Mouse (Mus musculus) heart, embryonic 14.5 days (tissue): Measurements from ENCODE around the gene Pnliprp1. TPM values are rescaled to one million over a fixed set of nuclear protein-coding genes. Genes with fewer than 3 reads are reported as not detected.
A peak's percentile ranks its signal among the peaks of the same experiment; 100 is the strongest.

Experiments
- ATAC-seq: fragments of 200-750 bp; cut with Nextera tagmentation; 2 replicates; pipeline ENCODE4 v1.8.0; 2017; ENCODE audit warnings: low read depth, moderate TSS enrichment; ENCODE audit not compliant: insufficient number of reproducible peaks, insufficient read depth, low FRiP score
- H3K27ac ChIP-seq, 2 experiments: fragments of 200-500 bp in 1 of 2; fragments of 300-500 bp in 1 of 2; sonication (generic) in 1 of 2; replicated peaks in 1 of 2; 2 replicates each; pipeline ENCODE4 v1.5.1; 2012 to 2014; ENCODE audit warnings: low read depth in 2 of 2, low read length in 2 of 2, control low read depth in 1 of 2, mild to moderate bottlenecking in 1 of 2, mixed read lengths in 1 of 2; ENCODE audit not compliant: control insufficient read depth in 1 of 2, insufficient read depth in 1 of 2
- H3K27me3 ChIP-seq: fragments of 300-500 bp; sonication (generic); 2 replicates; pipeline ENCODE4 v1.6.1; 2014; ENCODE audit warnings: mild to moderate bottlenecking, low read length, control low read depth; ENCODE audit not compliant: control insufficient read depth, insufficient read depth
- H3K36me3 ChIP-seq: fragments of 300-500 bp; sonication (generic); 2 replicates; pipeline ENCODE4 v1.6.1; 2014; ENCODE audit warnings: mild to moderate bottlenecking, control low read depth, low read length, mixed read lengths; ENCODE audit not compliant: control insufficient read depth, insufficient read depth
- H3K4me1 ChIP-seq, 2 experiments: fragments of 200-500 bp in 1 of 2; fragments of 300-500 bp in 1 of 2; sonication (generic) in 1 of 2; 2 replicates each; pipeline ENCODE4 v1.6.1; 2012 to 2014; ENCODE audit warnings: low read length in 2 of 2, control low read depth in 1 of 2, mixed read lengths in 1 of 2; ENCODE audit not compliant: control insufficient read depth in 2 of 2, insufficient read depth in 2 of 2
- H3K4me2 ChIP-seq: fragments of 300-500 bp; sonication (generic); 2 replicates; pipeline ENCODE4 v1.6.1; 2014; ENCODE audit warnings: mild to moderate bottlenecking, low read length
- H3K4me3 ChIP-seq, 2 experiments: fragments of 200-500 bp in 1 of 2; fragments of 300-500 bp in 1 of 2; sonication (generic) in 1 of 2; 2 replicates each; pipeline ENCODE4 v1.5.1; 2012 to 2014; ENCODE audit warnings: low read length in 2 of 2, mild to moderate bottlenecking in 2 of 2, control low read depth in 1 of 2, low read depth in 1 of 2, moderate library complexity in 1 of 2; ENCODE audit not compliant: control insufficient read depth in 1 of 2, insufficient read depth in 1 of 2
- H3K9ac ChIP-seq: fragments of 300-500 bp; sonication (generic); 2 replicates; pipeline ENCODE4 v1.6.1; 2014; ENCODE audit warnings: mild to moderate bottlenecking, low read length
- H3K9me3 ChIP-seq: fragments of 300-500 bp; sonication (generic); 2 replicates; pipeline ENCODE4 v1.6.1; 2016; ENCODE audit warnings: low read length, control low read depth; ENCODE audit not compliant: control insufficient read depth
- WGBS: fragments of 180-500 bp; shearing (Covaris S2); extraction: QIAGEN DNeasy Blood & Tissue Kit; methylation state at CpG from one replicate; pipeline ENCODE4 v1.1.7; 2014; 5-methylcytosine and 5-hydroxymethylcytosine counted together
- polyA plus RNA-seq: library from polyadenylated mRNA; unstranded; fragments of >200 nt; fragmentation: Nextera tagmentation; extraction: Ambion mirVana; gene quantifications from 2 replicates; pipeline ENCODE4 v1.2.1, GENCODE M21; 2014

Gene Pnliprp1
- polyA plus RNA-seq, 1 experiment from 2014 or later, result 1.2 TPM

- H3K36me3 ChIP-seq, result no peaks in the 10 kb centered on the region
- no peak overlapping the region for H3K4me2 ChIP-seq
- 74% methylated on average over 2 of the region's 2 CpGs for WGBS
- H3K27me3 ChIP-seq, result no peaks in the 10 kb centered on the region
- no peak overlapping the region for H3K4me3 ChIP-seq
- H3K9me3 ChIP-seq, result no peaks in the 10 kb centered on the region
- H3K9ac ChIP-seq, result no peak overlapping the region
- no peaks in the 10 kb centered on the region for H3K4me1 ChIP-seq
- no peak overlapping the region for H3K27ac ChIP-seq
- no peak for ATAC-seq
These were observed 22.1 kb downstream of the Pnliprp1 start for GRCm38 (mm10) chr19:58750822-58751221.

GRCm38 (mm10) chr19:58751504-58751903 lies 22.8 kb downstream of the Pnliprp1 start:
- Histone ChIP-seq H3K36me3 (no peaks in the 10 kb centered on the region), H3K27me3 (no peaks in the 10 kb centered on the region), H3K4me2 (no peak overlapping the region), H3K4me1 (no peaks in the 10 kb centered on the region), H3K4me3 (no peak overlapping the region), H3K9me3 (no peaks in the 10 kb centered on the region), H3K27ac (no peak overlapping the region), H3K9ac (no peak overlapping the region)
- ATAC-seq, result no peak
- WGBS, result 54% methylated on average over 2 of the region's 2 CpGs

- Histone ChIP-seq H3K9me3 (no peaks in the 10 kb centered on the region), H3K4me3 (no peak overlapping the region), H3K4me1 (peaks cover 0 to 3% of the 10 kb centered on the region in 2 experiments; a peak in 1 of 4 replicates), H3K27ac (no peak overlapping the region), H3K9ac (no peak overlapping the region), H3K36me3 (no peaks in the 10 kb centered on the region), H3K27me3 (no peaks in the 10 kb centered on the region), H3K4me2 (no peak overlapping the region)
- whole genome bisulfite sequencing, result 88% methylated on average over 4 of the region's 4 CpGs
- ATAC-seq, result no peak
These were observed 30.2 kb downstream of the Pnliprp1 start for GRCm38 (mm10) chr19:58758871-58759270.

- Histone ChIP-seq H3K9ac (no peak within 1 kb of the TSS), H3K4me2 (no peak within 1 kb of the TSS), H3K36me3 (no peaks in the 10 kb centered on the region), H3K4me1 (peaks cover 0 to 3% of the 10 kb centered on the region in 2 experiments; a peak in 1 of 4 replicates), H3K4me3 (no peak within 1 kb of the TSS), H3K9me3 (no peaks in the 10 kb centered on the region), H3K27ac (no peak within 1 kb of the TSS), H3K27me3 (no peaks in the 10 kb centered on the region)
- WGBS, result 61% methylated on average over 9 of the region's 9 CpGs
- ATAC-seq, result no peak
These were observed 30.7 kb downstream of the Pnliprp1 start, which contains the start of gene Pnliprp2 for GRCm38 (mm10) chr19:58759423-58759822. Gene Pnliprp2, plus strand, starts transcription at chr19:58759719.

- peaks cover 0 to 3% of the 10 kb centered on the region in 2 experiments; a peak in 1 of 4 replicates for H3K4me1 ChIP-seq
- no peak overlapping the region for H3K4me2 ChIP-seq
- H3K36me3 ChIP-seq, result no peaks in the 10 kb centered on the region
- ATAC-seq, result peak; percentile 28; the same call in 1 of the 2 replicates
- no peaks in the 10 kb centered on the region for H3K9me3 ChIP-seq
- no peak overlapping the region for H3K4me3 ChIP-seq
- no peak overlapping the region for H3K27ac ChIP-seq
- H3K9ac ChIP-seq, result no peak overlapping the region
- no peaks in the 10 kb centered on the region for H3K27me3 ChIP-seq
- WGBS, result 22% methylated on average over 6 of the region's 6 CpGs
These were observed 33.6 kb downstream of the Pnliprp1 start for GRCm38 (mm10) chr19:58762316-58762715.

- WGBS, result 10% methylated on average over 12 of the region's 12 CpGs
- Histone ChIP-seq H3K9me3 (no peaks in the 10 kb centered on the region), H3K36me3 (no peaks in the 10 kb centered on the region), H3K4me1 (peaks cover 0 to 3% of the 10 kb centered on the region in 2 experiments; a peak in 1 of 4 replicates), H3K27ac (no peak overlapping the region), H3K9ac (no peak overlapping the region), H3K27me3 (no peaks in the 10 kb centered on the region), H3K4me2 (no peak overlapping the region), H3K4me3 (no peak overlapping the region)
- peak; percentile 46; the same call in 1 of the 2 replicates for ATAC-seq
These were observed 34.3 kb downstream of the Pnliprp1 start for GRCm38 (mm10) chr19:58762848-58763541.

GRCm38 (mm10) chr19:58767329-58767728 lies 38.6 kb downstream of the Pnliprp1 start:
- no peak for ATAC-seq
- H3K27me3 ChIP-seq, result no peaks in the 10 kb centered on the region
- no peak overlapping the region for H3K4me3 ChIP-seq
- H3K27ac ChIP-seq, result no peak overlapping the region
- H3K4me2 ChIP-seq, result no peak overlapping the region
- WGBS, result 95% methylated on average over 6 of the region's 6 CpGs
- H3K4me1 ChIP-seq, result peaks cover 0 to 3% of the 10 kb centered on the region in 2 experiments; a peak in 1 of 4 replicates
- no peak overlapping the region for H3K9ac ChIP-seq
- H3K9me3 ChIP-seq, result no peaks in the 10 kb centered on the region
- no peaks in the 10 kb centered on the region for H3K36me3 ChIP-seq

- Histone ChIP-seq H3K9me3 (no peaks in the 10 kb centered on the region), H3K9ac (no peak overlapping the region), H3K4me2 (no peak overlapping the region), H3K27ac (no peak overlapping the region), H3K27me3 (no peaks in the 10 kb centered on the region), H3K4me3 (no peak overlapping the region), H3K36me3 (no peaks in the 10 kb centered on the region), H3K4me1 (no peaks in the 10 kb centered on the region)
- no peak for ATAC-seq
- 62% methylated on average over 5 of the region's 5 CpGs for WGBS
These were observed 47.8 kb downstream of the Pnliprp1 start for GRCm38 (mm10) chr19:58776461-58776860.
